Mouse (Mus musculus): ENCODE measurements at regions not wholly inside any gene's neighbourhood (a gene's known extent, or its start where the extent isn't known, plus 50 kb on each side); places are given as distances from the start of the nearest gene placed in this dataset.

DNA sequence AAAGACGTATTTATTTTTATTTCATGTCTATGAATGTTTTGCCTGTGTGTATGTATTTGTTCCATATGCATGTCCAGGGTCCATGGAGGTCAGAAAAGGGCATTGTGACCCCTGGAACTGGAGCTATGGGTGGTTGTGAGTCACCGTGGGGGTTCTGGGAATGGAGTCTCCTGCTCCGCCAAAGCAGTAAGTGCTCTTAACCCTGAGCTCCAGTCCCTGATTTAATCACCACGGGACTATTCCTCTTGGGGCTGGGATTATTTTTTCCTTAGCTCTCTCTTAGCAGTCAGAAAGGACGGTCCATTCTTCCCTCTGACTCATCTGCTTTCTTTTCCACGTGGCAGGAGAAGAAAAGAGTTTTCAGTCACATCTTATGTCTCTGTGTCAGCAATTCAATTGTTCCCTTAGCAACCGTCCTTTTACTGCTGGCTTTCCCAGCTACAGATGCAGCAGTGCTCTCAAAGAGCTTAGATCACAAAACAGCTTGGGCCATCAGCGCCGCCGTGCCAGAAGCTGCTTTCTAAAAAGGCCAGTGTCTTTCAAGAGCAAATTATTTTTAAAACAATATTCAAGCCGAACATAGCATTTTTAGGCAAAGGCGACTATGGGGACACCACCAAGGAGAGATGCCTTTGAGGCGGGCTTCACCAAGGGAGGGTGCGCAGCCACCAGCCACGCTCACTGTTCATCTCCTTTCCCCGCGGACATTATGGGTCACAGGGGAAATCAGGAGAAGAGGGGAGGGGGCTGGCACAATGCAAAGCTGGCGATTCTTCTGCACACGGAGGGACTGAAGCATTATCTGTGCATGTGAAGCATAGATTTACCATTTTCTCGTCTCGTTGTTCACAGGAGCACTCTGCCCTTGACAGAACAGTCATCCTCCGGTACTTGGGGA is 110.8 kb downstream of the Map3k7 start:
- H3K36me3 ChIP-seq (ENCODE audit: control insufficient read depth, insufficient read depth, low read length), result no peaks in the 10 kb centered on the region
- peak overlapping the region; percentile 30 for H3K4me2 ChIP-seq (ENCODE audit: low read depth)
- DNase-seq (ENCODE audit: low spot score) (peak; percentile 72), ATAC-seq (ENCODE audit: insufficient read depth, low FRiP score, low TSS enrichment) (peak; percentile 89)
- H3K9me3 ChIP-seq (ENCODE audit: control insufficient read depth, low read length), result no peaks in the 10 kb centered on the region
- no peaks in the 10 kb centered on the region for H3K27me3 ChIP-seq (ENCODE audit: control insufficient read depth, insufficient read depth, low read length)
- H3K4me1 ChIP-seq (ENCODE audit: control insufficient read depth, insufficient read depth, low read length), result peaks cover 10% of the 10 kb centered on the region
- peak overlapping the region; percentile 76 for H3K27ac ChIP-seq (ENCODE audit: low read depth, low read length)
- peak overlapping the region; percentile 35 for H3K9ac ChIP-seq (ENCODE audit: low read length)
- H3K4me3 ChIP-seq (ENCODE audit: low read depth, low read length), result peak overlapping the region; percentile 4; the same call in 1 of the 2 replicates
- WGBS, result 8% methylated on average over 22 of the region's 22 CpGs

DNA sequence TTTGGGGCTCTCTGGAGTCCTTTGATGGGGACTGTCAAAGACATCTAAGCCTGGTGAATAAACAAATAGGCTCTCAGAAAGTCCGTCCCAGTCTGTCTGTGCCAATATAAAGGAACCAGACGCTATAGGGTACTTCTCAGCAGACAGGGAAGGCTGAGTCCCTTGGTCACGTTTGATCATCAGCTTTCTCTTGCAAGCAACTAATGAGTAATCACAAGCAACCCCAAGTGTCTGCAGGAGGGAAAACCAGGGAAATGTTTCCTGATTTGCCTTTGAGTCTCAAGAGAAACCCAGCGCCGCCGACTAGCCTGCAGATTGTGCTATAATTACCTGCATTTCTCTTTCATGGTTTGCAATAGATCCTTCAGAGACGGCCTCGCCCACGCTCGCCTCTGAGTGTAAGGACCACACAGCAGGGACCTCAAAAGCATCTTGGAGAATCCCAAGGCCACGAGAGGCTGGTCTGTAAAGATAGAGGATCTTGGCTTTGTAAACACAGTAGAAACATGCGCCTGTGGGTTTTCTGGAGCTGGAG is 112.6 kb downstream of the Map3k7 start:
- Histone ChIP-seq H3K9ac (ENCODE audit: low read length) (no peak overlapping the region), H3K4me3 (ENCODE audit: low read depth, low read length) (no peak overlapping the region), H3K4me2 (ENCODE audit: low read depth) (no peak overlapping the region), H3K27me3 (ENCODE audit: control insufficient read depth, insufficient read depth, low read length) (no peaks in the 10 kb centered on the region), H3K36me3 (ENCODE audit: control insufficient read depth, insufficient read depth, low read length) (no peaks in the 10 kb centered on the region), H3K27ac (ENCODE audit: low read depth, low read length) (no peak overlapping the region), H3K4me1 (ENCODE audit: control insufficient read depth, insufficient read depth, low read length) (peaks cover 10% of the 10 kb centered on the region), H3K9me3 (ENCODE audit: control insufficient read depth, low read length) (no peaks in the 10 kb centered on the region)
- no peak for DNase-seq (ENCODE audit: low spot score)
- WGBS, result 74% methylated on average over 12 of the region's 12 CpGs
- no peak for ATAC-seq (ENCODE audit: insufficient read depth, low FRiP score, low TSS enrichment)

DNA sequence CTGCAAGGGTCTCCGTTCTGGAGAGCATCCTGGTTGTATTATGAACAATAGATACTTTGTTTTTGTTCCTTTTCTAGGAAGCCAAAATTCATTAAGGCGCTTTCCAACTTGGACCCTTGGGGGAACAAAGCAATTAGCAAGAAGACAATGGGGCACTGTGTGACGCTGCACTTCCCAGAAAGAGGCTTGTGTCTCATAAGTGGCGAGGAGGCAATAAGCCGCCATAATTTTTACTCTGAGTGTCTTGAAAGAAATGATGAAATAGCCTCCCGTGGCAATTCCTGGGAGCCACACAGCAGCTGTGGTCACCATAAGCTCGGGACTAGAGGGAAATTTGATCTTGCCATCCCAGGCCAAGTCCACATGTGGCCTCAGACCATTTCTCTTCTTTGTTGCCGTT is 119.6 kb downstream of the Map3k7 start:
- Histone ChIP-seq H3K36me3 (ENCODE audit: control insufficient read depth, insufficient read depth, low read length) (no peaks in the 10 kb centered on the region), H3K9ac (ENCODE audit: low read length) (no peak overlapping the region), H3K4me2 (ENCODE audit: low read depth) (no peak overlapping the region), H3K27ac (ENCODE audit: low read depth, low read length) (peak overlapping the region; percentile 60), H3K4me1 (ENCODE audit: control insufficient read depth, insufficient read depth, low read length) (peaks cover 6% of the 10 kb centered on the region; the same call in 1 of the 2 replicates), H3K9me3 (ENCODE audit: control insufficient read depth, low read length) (no peaks in the 10 kb centered on the region), H3K27me3 (ENCODE audit: control insufficient read depth, insufficient read depth, low read length) (no peaks in the 10 kb centered on the region), H3K4me3 (ENCODE audit: low read depth, low read length) (no peak overlapping the region)
- WGBS, result 38% methylated on average over 8 of the region's 8 CpGs
- no peak for ATAC-seq (ENCODE audit: insufficient read depth, low FRiP score, low TSS enrichment)
- DNase-seq (ENCODE audit: low spot score), result peak; percentile 28

DNA sequence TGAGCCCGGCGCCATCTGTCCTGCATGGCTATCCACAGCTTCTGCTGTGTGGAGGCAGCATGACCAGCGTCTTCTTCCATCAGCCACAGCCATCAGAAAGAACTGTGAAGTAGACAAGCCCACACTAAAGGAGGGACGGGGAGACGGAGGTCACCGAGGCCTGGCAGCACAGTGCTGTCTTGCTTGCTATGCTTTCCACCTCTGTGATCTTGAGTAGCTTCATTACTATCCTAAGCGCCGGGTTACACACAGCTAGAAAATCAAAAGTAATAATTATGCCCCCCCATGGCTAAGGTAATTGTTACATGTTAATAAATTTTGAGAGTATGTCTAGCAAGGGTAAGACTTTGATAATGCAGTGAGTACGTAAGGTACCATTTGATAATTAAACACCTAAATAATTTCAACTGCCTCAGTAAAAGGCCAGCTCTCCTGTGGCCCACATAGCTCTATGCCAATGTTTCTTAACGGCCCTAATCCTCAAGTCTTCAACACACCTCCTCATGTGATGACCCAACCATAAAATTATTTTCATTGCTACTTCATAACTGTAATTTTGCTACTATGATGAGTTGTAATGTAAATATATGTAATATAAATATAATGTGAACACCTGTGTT is 120.5 kb downstream of the Map3k7 start:
- ATAC-seq (ENCODE audit: insufficient read depth, low FRiP score, low TSS enrichment) (no peak), DNase-seq (ENCODE audit: low spot score) (no peak)
- no peaks in the 10 kb centered on the region for H3K36me3 ChIP-seq (ENCODE audit: control insufficient read depth, insufficient read depth, low read length)
- no peak overlapping the region for H3K4me2 ChIP-seq (ENCODE audit: low read depth)
- WGBS, result 91% methylated on average over 10 of the region's 10 CpGs
- H3K9ac ChIP-seq (ENCODE audit: low read length), result no peak overlapping the region
- no peak overlapping the region for H3K4me3 ChIP-seq (ENCODE audit: low read depth, low read length)
- no peaks in the 10 kb centered on the region for H3K9me3 ChIP-seq (ENCODE audit: control insufficient read depth, low read length)
- peaks cover 6% of the 10 kb centered on the region; the same call in 1 of the 2 replicates for H3K4me1 ChIP-seq (ENCODE audit: control insufficient read depth, insufficient read depth, low read length)
- H3K27ac ChIP-seq (ENCODE audit: low read depth, low read length), result no peak overlapping the region
- no peaks in the 10 kb centered on the region for H3K27me3 ChIP-seq (ENCODE audit: control insufficient read depth, insufficient read depth, low read length)

DNA sequence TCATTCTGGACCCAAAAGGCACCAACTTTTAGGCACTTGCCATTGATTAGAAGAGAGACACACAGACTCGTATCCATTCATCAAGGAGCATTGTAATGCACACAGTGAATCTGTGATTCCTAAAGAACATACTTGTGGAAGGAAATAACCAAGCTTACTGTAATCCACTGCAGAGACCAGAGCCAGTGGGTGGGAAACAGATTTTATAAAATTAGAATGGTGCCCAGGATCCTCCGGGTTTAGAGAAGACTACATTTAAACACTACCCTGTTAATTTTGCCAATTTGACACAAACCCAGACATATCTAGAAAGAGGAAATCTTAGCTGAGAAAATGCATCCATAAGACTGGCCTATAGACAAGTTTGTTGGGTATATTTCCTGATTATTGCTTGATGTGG is 121.1 kb downstream of the Map3k7 start:
- Histone ChIP-seq H3K27ac (ENCODE audit: low read depth, low read length) (no peak overlapping the region), H3K4me3 (ENCODE audit: low read depth, low read length) (no peak overlapping the region), H3K27me3 (ENCODE audit: control insufficient read depth, insufficient read depth, low read length) (no peaks in the 10 kb centered on the region), H3K36me3 (ENCODE audit: control insufficient read depth, insufficient read depth, low read length) (no peaks in the 10 kb centered on the region), H3K9ac (ENCODE audit: low read length) (no peak overlapping the region), H3K9me3 (ENCODE audit: control insufficient read depth, low read length) (no peaks in the 10 kb centered on the region), H3K4me1 (ENCODE audit: control insufficient read depth, insufficient read depth, low read length) (peaks cover 6% of the 10 kb centered on the region; the same call in 1 of the 2 replicates), H3K4me2 (ENCODE audit: low read depth) (no peak overlapping the region)
- ATAC-seq (ENCODE audit: insufficient read depth, low FRiP score, low TSS enrichment) (no peak), DNase-seq (ENCODE audit: low spot score) (no peak)
- WGBS, result 98% methylated on average over 2 of the region's 2 CpGs

DNA sequence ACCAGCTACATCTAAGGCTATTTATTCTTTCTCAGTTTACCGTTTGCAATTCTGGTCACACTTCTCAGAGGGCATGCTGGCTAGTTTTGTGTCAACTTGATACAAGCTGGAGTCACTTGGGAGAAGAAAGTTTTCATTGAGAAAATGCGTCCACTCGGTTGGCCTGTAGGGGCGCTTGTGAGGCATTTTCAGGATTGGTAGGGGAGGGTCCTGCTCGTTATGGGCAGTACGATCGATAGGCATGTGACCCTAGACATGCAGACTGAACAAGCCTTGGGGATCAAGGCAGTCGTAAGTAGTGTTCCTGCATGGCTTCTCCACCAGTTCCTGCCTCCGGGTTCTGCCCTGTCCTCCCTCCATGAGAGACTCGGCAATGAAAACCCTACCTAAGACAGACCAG is 127.2 kb downstream of the Map3k7 start:
- Histone ChIP-seq H3K4me1 (ENCODE audit: control insufficient read depth, insufficient read depth, low read length) (no peaks in the 10 kb centered on the region), H3K9ac (ENCODE audit: low read length) (no peak overlapping the region), H3K27me3 (ENCODE audit: control insufficient read depth, insufficient read depth, low read length) (no peaks in the 10 kb centered on the region), H3K36me3 (ENCODE audit: control insufficient read depth, insufficient read depth, low read length) (no peaks in the 10 kb centered on the region), H3K4me3 (ENCODE audit: low read depth, low read length) (no peak overlapping the region), H3K27ac (ENCODE audit: low read depth, low read length) (no peak overlapping the region), H3K9me3 (ENCODE audit: control insufficient read depth, low read length) (no peaks in the 10 kb centered on the region), H3K4me2 (ENCODE audit: low read depth) (no peak overlapping the region)
- DNase-seq (ENCODE audit: low spot score), result no peak
- 89% methylated on average over 10 of the region's 10 CpGs for WGBS
- no peak for ATAC-seq (ENCODE audit: insufficient read depth, low FRiP score, low TSS enrichment)

DNA sequence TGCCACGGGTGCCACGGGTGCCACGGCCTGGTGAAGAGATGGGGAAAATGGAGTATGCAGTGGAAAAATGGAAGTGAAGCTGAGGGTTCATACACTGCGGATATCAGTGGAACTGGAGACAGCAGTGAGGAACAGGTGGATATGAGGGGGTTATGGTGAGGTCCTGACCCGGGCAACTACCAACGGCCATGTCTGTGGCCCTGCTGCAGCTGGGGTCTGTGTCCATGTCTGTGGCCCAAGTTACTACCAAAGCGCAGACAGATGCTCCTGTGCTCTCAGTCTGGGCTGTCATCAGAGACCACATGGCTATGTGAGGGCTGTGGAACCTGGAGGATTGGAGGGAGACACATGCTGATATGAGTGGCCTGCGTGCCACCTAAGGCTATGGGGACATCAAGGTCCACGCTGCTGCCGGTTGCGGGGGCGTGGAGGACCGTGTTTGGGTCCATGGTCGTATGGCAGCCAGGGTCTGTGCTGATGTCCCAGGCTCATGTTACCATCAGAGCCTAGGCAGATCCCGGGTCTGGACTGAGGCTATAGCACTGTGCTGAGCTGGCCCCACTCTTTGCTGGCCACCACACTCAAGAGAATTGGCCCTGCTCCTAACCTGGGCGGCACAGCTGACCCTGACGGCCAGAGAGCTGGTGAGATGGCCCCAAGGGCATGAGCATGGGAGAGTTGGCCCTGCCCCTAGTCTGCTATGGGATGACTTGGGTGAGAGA is 128.6 kb downstream of the Map3k7 start:
- H3K4me2 ChIP-seq (ENCODE audit: low read depth), result no peak overlapping the region
- no peaks in the 10 kb centered on the region for H3K27me3 ChIP-seq (ENCODE audit: control insufficient read depth, insufficient read depth, low read length)
- no peak overlapping the region for H3K9ac ChIP-seq (ENCODE audit: low read length)
- DNase-seq (ENCODE audit: low spot score), result no peak
- H3K36me3 ChIP-seq (ENCODE audit: control insufficient read depth, insufficient read depth, low read length), result no peaks in the 10 kb centered on the region
- H3K4me3 ChIP-seq (ENCODE audit: low read depth, low read length), result no peak overlapping the region
- no peak overlapping the region for H3K27ac ChIP-seq (ENCODE audit: low read depth, low read length)
- ATAC-seq (ENCODE audit: insufficient read depth, low FRiP score, low TSS enrichment), result no peak
- no peaks in the 10 kb centered on the region for H3K9me3 ChIP-seq (ENCODE audit: control insufficient read depth, low read length)
- 97% methylated on average over 17 of the region's 17 CpGs for WGBS
- H3K4me1 ChIP-seq (ENCODE audit: control insufficient read depth, insufficient read depth, low read length), result no peaks in the 10 kb centered on the region

DNA sequence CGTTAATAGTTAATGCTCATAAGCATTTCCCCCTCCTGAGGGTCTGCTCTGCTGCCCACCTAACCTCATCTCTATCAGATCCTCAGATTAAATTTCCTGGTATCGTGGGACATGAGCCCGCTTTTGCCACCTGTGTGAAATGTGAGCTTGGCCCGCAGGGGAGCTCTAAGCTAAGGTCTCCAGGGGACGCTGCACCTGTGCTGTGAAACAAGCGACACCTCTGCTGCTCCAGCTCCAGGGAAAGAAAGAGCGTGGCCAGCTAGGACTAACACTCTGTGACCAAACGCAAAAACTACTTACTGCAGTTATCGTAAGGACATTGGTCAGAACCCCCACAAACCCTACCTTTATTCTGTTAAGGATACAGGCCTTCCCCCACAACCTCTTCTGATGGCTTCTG is 134.3 kb downstream of the Map3k7 start:
- Histone ChIP-seq H3K4me2 (ENCODE audit: low read depth) (no peak overlapping the region), H3K27ac (ENCODE audit: low read depth, low read length) (no peak overlapping the region), H3K4me1 (ENCODE audit: control insufficient read depth, insufficient read depth, low read length) (no peaks in the 10 kb centered on the region), H3K36me3 (ENCODE audit: control insufficient read depth, insufficient read depth, low read length) (no peaks in the 10 kb centered on the region), H3K9me3 (ENCODE audit: control insufficient read depth, low read length) (no peaks in the 10 kb centered on the region), H3K4me3 (ENCODE audit: low read depth, low read length) (no peak overlapping the region), H3K9ac (ENCODE audit: low read length) (no peak overlapping the region), H3K27me3 (ENCODE audit: control insufficient read depth, insufficient read depth, low read length) (no peaks in the 10 kb centered on the region)
- WGBS, result 61% methylated on average over 9 of the region's 9 CpGs
- no peak for DNase-seq (ENCODE audit: low spot score)
- no peak for ATAC-seq (ENCODE audit: insufficient read depth, low FRiP score, low TSS enrichment)
